Mouse (Mus musculus) lung, postnatal 0 days (tissue): ENCODE results near the gene Phlpp1.

ENCODE experiments used
- CTCF ChIP-seq: IDR thresholded peaks from 2 replicates; pipeline ENCODE4 v1.5.1; 2016; ENCODE audit warnings: antibody characterized with exemption, mild to moderate bottlenecking
- EP300 ChIP-seq: IDR thresholded peaks from 2 replicates; pipeline ENCODE4 v1.6.1; 2016; ENCODE audit warnings: antibody characterized with exemption, mild to moderate bottlenecking, control low read depth

DNA sequence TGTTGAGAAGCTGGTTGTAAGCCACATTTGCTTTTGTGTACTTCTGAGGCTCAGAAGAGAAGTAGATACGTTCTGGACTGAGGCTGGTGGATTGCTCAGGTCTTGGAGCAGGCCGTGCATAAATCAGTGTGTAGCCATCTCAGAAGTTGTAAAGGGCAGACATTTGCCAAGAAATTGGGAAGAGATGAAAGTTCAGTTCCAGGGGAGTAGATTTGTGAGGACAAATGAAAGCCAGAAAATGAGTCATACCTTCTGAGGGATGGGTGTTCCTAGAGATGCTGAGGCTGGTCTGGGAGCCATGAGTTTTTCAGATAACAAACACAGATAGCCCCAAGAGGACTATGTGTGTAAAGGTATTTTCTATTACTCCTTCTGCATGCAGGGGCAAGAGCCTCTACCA is 155.1 kb downstream of the Phlpp1 start:
- no peak for TF ChIP-seq CTCF
- TF ChIP-seq EP300 = no peak
